Mouse (Mus musculus) layer of hippocampus, postnatal 10 days (tissue): ENCODE results near the gene Hsd17b13. TPM values are rescaled to one million over a fixed set of nuclear protein-coding genes. Genes with fewer than 3 reads are reported as not detected.

ENCODE experiments used
- DNase-seq, 2 experiments: peaks; one replicate each; pipeline ENCODE4 v3.0.0; 2021; ENCODE audit warnings: low spot score in 2 of 2
- total RNA-seq, 2 experiments: library from RNA; stranded (reverse); gene quantifications; 2 replicates each; pipeline ENCODE4 v1.2.3; 2021

The Hsd17b13 gene
- total RNA-seq, 2 experiments from 2014 or later, result not detected

- no peak for DNase-seq
These were observed 53.5 kb downstream of the Hsd17b13 start for GRCm38 (mm10) chr5:103923755-103924154.

DNA sequence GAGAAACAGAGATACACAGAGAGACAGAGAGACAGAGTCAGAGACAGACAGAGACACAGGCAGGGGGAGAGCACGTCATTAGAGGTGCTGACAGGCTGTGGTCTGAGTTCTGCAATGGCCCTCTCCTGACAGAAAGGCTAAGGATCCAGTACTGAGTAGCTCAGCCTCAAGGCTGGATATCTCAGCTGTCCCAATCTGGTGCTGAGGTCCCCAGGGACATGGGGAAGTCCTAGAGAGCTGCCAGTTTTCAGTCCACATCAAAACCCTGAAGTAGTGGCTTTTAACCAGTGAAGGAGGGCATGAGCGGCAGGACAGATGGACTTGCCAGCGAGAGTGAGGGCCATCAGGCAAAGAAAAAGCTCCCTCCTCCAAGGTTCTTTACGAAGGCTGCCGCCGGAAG lies 54.1 kb downstream of the Hsd17b13 start:
- no peak for DNase-seq

GRCm38 (mm10) chr5:103922436-103922835 lies 54.8 kb downstream of the Hsd17b13 start:
- DNase-seq, result no peak

DNA sequence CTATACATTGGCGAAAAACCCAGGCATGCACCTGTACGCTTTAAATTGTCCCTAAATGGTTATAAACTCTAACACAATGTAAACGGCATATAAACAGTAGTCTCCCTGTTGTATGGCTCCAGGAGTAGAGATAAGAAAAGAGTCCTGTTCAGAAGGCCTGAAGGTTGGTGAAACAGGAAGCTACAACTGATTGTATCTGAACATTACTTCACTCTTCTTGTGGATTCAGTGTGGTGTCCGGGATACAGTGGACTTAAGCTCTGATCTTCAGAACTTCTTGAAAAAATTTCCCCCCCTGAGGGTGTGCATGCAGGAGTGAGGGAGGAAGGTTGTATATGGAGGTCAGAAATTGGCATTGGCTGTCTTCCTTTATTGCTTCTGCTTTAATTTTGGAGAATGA lies 57.7 kb downstream of the Hsd17b13 start:
- DNase-seq, result no peak

DNA sequence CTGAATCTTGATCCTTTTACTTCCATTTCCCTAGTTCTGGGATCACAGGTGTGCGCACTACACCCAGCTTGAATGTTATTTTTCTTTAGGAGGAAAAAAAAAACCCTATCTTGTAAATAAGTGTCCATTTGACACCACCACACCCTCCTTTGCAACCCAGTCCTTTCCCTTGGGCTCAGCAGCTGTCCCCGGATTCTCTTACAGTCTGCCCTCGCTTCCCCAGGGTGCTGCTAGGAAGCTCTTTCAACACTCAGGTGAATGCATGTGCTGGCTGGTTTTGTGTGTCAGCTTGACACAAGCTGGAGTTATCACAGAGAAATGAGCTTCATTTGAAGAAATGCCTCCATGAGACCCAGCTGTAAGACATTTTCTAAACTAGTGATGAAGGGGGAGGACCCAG lies 59.0 kb downstream of the Hsd17b13 start:
- no peak for DNase-seq

DNA sequence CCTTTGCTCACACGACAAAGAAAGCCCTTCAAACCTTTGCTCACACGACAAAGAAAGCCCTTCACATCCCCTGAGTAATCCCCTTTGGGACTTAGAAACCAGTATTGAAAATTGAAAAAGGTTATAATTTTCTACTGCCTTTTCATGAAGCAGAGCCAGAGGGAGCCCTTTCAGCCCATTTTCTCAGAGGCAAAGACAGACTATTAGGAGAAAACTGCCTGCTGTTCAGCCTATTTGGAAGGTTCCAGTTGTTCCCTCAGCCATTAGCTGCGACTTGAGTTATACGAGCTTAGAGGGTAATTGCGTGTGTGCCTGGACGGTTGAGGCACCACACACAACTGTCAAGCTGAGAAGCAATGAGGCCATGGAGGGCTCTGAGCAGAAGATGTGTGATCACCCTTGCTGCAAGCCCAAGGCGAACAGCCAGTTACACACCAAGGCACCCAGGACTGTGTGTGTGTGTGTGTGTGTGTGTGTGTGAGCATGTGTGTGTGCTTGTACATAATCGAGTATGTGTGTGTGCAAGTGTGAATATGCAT lies 59.8 kb downstream of the Hsd17b13 start:
- no peak for DNase-seq

DNA sequence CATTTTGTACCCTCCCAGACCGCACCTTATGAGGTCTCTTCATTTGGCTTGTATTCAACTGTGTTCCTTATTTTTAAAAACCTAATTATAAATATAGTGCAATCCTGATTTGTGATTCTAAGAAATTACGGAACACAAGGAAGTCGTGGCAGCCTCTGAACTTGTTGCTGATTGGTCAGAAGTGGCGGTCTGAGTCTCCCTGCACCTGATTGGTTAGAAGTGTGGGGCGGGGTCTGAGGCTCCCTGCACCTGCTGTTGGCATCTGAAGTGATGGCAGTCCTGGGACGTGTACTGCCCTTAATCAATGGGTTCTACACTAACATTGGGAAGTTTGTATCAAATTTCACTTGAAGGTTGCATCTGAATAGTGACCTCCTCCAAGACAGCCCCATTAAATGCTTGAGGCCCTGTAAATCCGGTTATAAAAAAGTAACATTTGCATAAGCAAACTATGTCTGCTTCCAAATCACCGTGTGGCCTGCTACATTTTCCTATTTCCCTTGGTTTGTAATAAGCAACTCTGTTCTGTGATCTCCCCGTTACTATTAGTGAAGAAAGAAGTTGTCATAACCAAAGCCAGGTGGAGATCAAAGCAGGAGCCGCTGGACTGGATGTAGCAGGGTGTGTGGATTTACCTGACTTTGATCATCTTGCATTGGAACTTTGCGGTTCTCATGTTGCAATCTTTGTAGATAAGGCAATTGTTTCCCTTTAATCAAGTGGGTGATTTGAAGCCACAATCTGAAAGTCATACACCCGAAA lies 60.4 kb downstream of the Hsd17b13 start:
- no peak for DNase-seq

GRCm38 (mm10) chr5:103914335-103915226 lies 62.6 kb downstream of the Hsd17b13 start:
- no peak for DNase-seq

GRCm38 (mm10) chr5:103913150-103913549 lies 64.1 kb downstream of the Hsd17b13 start:
- no peak for DNase-seq

DNA sequence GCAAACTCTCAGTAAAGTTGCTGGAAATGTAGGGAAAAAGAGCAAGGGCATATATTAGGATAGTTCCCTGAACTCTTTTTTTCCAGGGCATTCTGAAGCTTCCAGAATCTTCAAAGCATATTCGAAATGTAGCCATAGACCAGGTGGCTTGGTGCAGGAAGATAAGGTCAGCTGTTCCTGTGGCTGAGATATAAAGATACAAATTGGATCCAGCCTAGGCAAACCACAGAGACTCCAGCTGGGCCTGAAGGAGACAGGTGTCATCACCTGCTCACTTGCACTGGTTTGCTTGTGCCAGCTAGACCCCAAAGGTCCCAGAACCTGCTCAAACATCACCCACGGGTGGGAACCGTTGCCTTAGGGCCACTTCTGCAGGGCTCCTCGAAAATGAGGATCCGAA lies 65.7 kb downstream of the Hsd17b13 start:
- DNase-seq, result no peak

GRCm38 (mm10) chr5:103910748-103911409 lies 66.3 kb downstream of the Hsd17b13 start, which contains the start of gene Klhl8:
Klhl8 (minus strand) TSS chr5:103911259.
- peak; percentile 75 to 86 for DNase-seq

- DNase-seq, result no peak
These were observed 67.1 kb downstream of the Hsd17b13 start for GRCm38 (mm10) chr5:103910156-103910555.

DNA sequence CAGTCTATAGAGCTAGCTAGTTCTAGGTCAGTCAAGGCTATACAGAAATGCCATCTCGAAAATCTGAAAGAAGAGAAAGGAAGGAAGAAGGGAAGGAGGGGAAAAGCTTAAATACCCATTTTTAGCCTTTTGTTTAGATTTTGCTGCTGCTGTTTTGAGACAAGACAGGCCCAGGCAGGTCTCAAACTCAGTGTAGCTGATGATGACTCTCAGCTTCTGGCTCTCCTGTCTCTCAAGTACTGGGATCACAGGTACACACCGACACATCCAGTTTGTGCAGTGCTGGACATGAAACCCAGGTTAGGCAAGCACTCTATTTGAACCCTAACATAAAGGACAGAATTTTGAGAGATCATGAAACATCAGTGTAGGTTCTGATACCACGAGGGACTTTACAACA lies 67.7 kb downstream of the Hsd17b13 start:
- no peak for DNase-seq

- no peak for DNase-seq
These were observed 68.4 kb downstream of the Hsd17b13 start for GRCm38 (mm10) chr5:103908851-103909250.

GRCm38 (mm10) chr5:103907844-103908243 lies 69.4 kb downstream of the Hsd17b13 start:
- no peak for DNase-seq

DNA sequence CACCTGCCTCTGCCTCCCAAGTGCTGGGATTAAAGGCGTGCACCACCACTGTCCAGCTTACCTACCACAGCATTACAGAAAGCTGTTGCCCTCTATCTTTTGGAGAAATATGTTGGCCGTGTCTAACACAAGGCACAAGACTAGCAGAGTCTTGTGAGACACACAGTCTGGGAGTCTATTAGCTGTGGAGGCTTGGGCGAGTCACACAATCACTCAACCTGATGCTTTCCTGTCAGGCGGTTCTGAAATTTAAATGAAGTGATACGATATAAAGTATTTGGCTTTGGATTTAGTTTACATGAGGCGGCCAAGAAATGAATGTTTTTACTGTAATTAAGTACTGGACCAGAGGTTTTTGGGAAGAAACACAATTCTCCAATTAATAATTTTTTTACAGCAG lies 71.0 kb downstream of the Hsd17b13 start:
- no peak for DNase-seq

Other genes starting within 250 kb of the Hsd17b13 start
- 10 to 100 TPM; 40.8 to 43.0 TPM for gene Klhl8, start 66.2 kb downstream of the Hsd17b13 start, total RNA-seq
- 10 to 100 TPM; 33.5 to 34.2 TPM for gene Hsd17b11, start 44.5 kb upstream of the Hsd17b13 start, total RNA-seq
- 10 to 100 TPM; 68.2 to 69.0 TPM for gene Nudt9, start 68.9 kb upstream of the Hsd17b13 start, total RNA-seq
- gene Gm17660, start 100.2 kb upstream of the Hsd17b13 start, total RNA-seq, result not detected
- gene Sparcl1, start 136.3 kb upstream of the Hsd17b13 start, total RNA-seq, result 1,000 to 10,000 TPM; 1,050 to 1,141 TPM
- gene Dspp, start 193.3 kb upstream of the Hsd17b13 start, total RNA-seq, result not detected
- 1 to 10 TPM in 1 of 2 experiments, under 1 TPM in 1; 0.55 to 1.4 TPM for gene Dmp1, start 225.2 kb upstream of the Hsd17b13 start, total RNA-seq